Mouse (Mus musculus): ENCODE measurements around the gene Nodal.

The Nodal gene

DNA sequence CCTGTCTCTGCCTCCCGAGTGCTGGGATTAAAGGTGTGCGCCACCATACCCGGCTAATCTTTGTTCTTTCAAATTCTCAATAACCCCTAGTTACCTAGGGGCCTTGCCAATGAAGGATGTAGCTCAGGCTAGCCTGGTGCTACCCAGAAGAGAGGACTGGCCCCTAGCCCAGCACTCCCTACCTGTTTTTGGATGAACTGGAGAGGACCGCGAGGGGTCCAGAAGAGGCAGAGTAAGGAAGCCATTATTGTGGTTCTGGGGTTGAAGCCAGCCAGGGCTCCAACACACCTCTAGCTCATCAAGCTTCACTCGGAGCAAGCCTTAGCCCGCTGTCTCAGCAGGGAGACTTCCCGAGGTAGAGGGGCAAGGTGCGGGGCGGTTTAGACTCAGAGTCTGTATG lies at the start of gene Nodal:
Gene Nodal, plus strand, starts transcription at position 301 of the 400 bp plus-strand sequence.
- DNase-seq: no peak

DNA sequence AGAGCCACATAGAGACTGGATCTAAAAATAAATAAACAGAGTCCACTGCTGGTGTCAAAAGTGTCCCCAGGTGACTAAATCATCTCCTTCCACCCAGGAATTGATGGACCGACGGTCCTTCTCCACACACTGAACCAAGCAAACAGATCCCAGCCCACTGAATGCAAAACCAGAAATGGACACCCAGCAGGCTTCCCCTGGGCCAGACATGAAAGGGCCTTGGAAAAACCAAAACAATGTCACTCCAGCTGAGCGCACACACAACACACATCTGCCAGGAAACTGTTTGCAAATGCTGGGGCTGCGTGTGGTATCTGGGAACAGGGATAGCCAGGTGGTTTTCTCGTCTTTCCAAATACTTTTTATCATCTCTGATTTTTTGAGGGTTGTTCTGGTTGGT lies 48.0 kb upstream of the Nodal start:
- no peak for DNase-seq

DNA sequence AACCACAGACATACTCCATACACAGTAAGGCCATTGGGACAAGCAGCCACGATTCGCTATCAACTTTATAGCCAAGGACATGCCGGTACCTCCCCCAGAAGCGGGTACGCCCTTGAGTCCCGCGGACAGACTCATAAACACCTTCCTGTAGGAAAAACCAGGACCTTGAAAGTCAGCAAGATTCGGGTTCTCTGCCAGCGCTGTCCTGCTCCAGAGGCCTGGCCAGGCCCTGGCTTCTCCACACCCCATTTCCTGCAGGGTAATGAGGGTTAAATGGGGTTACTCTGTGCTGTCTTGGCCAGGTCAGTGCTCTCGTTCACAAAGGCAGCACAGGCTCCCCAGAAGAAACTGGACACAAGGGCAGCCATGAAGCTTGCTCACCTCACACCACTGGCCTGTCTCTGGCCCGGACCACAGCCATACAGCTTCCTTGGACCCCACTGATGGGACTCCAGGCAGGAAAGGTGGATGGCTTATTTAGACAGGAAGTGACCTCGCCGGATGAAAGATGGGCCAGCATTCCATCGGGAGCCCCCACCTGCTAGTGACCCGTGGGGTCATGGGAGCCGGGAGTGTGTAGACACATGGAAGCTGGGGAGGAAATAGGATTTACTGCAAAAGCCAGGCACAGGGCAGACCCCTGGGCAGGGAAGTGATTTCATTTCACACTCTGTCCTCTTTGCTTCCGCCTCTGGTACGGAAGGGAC lies 47.3 kb upstream of the Nodal start:
- no peak for DNase-seq

DNA sequence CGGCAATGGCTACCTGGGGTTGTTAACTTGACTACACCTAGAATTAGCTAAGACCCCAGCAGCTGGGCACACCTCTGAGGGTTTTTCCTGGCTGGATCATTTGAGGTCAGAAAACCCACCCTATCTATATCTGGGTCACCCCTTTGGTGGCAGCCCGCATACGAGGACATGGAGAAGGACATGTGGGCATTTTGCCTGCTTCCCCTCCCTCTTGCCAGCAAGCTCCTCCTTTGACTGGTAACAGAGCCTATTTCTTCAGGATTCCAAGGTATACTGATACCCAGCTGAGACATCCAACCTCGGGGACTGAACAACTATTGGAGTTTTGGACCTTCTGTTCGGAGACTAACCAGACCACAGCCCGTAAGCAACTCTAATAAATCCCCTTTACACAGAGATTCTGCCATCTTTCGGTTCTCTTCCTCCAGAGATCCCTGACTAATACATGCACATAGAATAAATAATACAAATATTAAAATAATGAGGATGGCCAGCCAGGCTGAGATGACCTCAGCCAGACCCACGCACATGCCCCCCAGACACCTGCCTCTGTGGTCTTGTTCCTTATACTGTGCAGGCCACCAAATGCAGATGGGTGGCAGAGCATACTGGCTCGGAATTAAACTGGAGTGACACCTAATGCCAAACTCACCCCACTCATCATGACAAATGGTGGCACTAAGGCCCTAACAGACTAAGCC lies 45.7 kb upstream of the Nodal start:
- no peak for DNase-seq

DNA sequence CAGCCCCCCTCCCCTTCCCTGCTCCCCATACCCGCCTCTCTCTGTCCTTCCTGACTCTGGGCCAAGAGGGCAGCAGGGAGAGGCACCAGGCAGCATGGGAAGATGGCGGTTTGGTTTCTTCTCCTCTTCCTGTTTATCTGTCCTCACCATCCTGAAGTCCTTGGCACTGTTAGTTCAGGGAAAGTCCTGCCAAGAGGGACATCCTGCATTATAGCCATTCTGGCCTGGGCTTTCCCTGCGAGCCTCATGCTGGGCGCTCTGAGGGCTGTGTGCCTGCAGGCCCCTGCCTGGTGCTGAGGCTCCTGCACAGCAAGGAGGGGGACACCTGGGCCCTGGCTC lies 45.2 kb upstream of the Nodal start:
- peak; percentile 62 for DNase-seq

DNA sequence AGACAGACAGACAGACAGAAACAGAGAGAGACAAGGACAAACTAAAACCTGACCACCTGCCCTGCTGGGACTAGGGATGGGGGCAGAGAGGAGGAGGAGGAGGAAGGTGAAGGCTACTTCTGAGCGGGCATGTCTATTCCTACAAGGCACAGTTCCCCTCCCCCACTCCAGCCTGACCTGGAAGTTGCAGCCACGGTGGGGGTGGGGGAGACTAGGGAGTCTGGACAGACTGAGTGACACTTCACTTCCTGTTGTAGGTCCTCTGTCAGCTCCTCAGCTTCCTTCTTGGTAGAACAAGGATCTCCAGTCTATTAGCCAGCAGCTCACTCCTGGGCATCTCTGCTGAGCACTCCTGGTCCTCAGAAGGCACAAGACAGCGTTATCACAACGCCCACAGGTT lies 43.7 kb upstream of the Nodal start:
- DNase-seq: no peak

DNA sequence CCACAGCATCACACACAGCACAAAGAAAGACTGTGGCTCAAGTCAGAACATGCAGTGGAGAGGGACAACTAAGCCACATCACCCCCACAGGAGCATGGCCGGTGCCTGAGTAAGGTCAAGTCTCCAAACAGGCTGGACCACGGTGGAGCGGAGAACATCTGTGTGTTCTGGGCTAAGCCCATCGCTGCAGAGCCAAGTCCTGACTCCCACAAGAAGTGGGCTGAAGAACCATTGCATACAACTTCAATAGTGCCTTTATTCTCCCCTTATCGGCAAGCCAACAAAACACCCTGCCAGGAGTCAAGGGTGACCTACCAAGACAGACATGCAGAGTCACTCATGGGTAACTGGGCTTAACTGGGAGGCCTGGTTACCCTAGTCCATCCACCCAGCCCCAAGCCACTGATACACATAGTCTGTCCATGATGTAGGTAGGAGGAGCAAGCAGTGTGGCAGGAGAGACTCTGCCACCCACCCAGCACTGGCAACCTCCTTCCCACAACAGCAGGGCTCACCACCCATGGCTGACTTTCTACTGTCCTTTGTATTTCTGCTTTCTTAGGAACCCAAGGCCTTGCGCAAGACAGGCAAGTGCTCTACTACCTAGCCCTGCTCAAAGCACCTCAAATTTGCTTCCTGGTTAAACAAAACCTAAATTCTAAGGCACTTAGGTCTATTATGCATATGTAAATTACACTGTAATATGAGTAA lies 42.8 kb upstream of the Nodal start:
- DNase-seq: no peak

DNA sequence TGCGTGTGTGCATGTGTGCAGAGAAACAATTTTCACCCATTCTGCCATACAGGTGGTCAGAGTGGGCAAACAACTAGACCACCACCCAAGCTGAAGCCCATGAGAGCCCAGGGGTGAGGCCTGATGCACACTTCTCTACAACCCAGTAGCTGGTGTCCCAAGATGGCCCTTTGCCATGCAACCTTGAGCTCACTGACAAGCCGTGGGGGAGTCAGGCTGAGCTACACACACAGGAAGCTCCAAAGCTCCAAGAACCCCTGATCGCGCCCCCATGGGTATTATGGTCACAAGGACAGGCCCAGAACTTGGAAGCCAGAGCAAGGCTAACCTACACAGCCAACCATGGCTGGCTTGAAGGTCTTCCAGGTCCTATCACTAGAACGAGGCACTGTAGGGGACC lies 39.7 kb upstream of the Nodal start:
- DNase-seq: no peak

DNA sequence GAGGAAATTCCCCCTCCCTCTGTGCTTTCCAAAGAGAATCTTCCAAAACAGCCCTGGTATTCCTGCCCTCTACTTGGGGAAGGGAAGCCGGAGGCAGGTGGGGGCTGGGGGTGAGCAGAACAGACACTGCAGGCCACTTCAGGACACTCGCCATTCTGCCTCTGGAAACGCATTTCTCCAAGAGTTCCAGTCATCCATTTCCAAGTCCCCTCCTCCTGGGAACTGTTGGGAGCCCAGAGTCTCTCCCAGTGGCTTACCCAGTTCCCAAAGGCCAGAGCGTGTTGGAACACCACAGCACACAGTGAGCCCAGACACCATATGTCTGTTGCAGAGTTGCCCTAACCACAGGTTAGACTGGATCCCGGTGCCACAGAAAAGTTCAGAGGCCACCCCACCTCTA lies 39.1 kb upstream of the Nodal start:
- DNase-seq: no peak

DNA sequence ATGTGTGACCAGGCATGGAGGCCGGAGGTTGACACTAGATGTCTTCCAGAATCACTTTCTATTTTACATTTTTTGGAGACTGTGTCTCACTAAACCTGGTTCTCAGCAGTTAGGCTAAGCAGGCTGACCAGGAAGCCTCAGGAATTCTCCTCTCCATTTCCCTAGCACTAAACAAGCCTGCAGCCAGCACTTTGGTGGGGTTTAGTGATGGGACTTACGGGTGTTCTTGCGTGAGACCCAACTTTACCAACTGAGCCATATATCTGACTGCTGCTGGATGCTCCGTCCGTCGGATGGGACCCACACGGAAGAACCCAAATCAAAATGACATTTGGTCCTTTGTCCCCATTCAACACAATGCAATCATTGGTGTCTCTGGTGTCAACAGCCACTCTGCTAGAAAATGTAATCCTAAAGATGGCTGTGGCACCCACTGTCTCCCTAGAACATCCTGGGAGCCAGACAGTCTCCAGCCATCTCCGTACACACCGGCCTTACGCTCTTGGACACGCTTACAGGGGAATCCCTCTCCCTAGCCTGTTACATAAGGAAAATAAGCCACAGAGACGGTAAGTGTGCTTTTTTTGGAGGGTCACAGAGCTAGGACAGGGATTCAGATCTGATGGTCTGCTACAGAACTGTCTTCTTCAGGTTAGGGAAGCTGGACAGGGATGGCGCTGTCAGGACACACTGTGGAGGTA lies 38.3 kb upstream of the Nodal start:
- no peak for DNase-seq

DNA sequence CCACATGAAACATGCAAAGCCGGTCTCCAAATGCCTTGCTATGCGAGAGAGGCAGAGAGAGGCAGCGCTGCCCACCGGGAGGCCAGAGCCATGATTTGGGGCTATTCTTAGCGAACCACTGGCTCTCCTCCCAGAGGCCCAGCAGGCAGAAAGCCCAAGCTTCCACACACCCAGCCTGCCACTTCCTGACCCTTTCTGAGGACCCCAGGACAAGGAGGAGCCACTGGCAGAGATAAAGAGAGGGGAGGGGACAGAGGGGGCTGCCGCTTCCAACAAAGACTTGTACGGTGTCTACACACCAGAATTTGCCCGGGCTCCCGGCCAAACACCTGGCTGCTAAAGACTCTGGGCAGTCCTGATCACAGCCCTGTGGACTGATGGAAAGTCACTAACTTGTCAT lies 37.6 kb upstream of the Nodal start:
- DNase-seq: no peak

DNA sequence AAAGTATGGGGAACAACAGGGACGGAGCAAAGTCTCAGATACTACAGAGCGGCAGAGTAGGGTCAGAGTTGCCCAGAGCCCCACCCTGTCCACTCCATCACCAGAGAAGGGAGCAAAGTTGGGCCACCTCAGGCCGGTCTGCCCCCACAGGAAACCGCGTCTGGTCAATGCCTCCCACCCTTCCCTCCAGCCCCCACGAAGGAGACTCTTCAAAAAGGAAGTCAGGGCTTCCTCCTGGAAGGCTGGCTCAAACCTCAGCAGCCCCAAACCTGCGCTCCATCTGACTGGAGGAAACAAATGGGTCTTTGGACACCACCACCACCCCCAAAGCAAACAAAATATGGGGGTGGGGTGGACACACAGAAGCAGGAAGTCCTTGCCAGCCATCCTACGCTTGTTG lies 35.9 kb upstream of the Nodal start:
- DNase-seq: no peak

DNA sequence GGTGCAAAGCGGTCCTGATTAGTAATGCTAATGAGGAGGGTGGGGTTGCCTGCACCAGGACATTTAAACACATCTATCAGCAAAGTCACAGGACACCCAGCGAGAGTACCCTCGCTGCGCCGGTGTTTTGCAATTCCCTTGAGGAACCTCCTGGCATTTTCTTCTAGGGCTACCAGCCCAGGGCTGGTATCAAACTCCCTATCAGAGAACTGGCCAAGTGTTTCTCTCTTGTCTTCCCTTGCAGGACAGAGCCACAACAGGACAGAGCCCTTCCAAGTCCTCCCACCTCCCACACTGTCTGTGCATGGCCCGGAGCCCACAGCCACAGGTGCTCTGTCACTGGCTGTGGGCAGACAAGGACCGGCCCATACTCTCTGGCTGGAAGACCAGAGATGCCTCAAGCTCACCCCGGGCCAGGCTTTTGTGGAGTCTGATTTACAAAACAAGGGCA lies 35.5 kb upstream of the Nodal start:
- DNase-seq: no peak

DNA sequence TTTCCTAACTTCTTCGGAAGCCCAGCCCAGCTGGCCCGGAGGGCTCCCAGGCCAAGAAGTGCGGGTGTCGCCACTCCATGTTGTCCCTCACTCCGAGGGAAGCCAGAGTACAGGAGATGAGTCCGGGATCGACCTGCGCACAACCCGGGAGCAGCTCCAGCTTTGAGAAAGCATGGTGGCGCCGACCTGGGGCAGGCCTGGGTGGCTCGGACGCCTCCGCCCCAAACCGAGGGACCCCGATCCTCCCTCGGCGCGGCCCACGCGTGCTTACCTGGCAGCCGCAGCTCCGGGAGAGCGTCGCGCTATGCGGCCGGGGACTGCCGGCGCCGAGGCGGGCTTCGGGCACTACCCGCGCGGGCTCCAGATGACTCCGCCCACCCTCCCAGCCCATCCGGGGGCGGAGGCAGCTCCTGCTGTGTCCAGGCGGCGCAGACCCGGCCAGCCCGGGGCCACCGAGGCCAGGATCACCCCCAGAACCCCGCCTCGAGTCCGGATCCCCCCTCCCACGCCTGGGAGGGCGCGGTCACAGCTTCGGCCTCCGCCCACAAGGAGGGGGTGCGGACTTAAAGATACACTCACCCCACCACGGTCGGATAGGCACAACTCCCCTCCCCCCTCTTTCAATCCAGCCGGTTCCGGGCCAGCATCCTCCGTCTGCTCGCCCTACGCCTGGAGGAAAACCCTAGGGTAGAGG lies 34.6 kb upstream of the Nodal start, which contains the start of gene Pald1:
Gene Pald1, minus strand, starts transcription at position 510 of the 694 bp plus-strand sequence.
- peak; percentile 48 for DNase-seq

DNA sequence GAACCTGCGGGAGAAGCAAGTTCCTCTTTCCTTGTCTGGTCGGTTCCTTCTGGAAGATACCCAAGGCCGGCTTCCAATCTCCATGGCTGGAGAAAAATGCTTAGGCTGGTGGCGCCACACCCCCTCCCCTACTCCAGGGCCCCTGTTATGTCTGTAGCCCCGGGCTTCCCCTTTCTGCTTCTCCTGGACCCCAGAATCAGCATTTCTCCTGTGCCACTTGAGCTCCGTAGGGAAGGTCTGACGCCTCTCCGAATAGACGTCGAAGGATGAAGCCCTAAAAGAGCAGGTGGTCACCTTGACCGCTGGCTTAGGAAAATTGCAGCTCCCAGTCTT lies 34.1 kb upstream of the Nodal start:
- DNase-seq: no peak

DNA sequence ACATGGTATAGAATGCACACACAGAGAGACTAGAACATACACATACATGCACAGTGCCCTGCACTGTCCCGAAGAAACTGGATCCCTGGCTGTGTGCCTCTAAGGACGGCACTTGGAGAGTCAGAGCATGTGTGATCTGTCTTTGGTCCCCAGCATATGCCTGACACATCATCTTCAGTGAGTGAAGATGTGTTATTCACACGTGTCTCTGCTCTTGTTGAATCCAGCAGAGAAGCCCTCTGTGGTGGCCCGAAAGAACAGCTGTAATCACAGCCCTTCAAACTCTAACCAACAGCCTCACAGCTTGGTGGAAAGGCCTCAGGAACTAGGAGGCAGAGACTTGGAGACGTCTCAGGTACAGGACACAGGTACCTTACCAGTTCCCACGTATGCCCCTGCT lies 32.6 kb upstream of the Nodal start:
- DNase-seq: no peak

DNA sequence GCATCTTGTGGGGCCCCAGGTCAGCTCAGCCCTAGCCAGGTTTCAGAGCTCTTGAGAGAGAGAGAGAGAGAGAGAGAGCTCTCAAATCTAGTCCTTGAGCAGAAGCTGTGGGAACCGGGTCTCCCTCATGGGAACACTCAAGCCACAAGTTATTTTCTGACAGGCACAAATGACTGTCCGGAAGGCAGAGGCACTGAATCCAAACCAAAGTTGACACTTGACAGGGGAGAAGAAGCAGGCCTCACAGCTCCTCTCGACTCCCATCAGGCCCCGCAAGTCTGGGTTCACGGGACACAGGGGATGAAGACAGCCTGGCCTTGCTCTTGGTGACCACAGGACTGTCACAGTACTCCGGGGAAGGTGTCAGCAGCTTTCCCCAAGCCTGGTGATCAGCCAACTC lies 31.5 kb upstream of the Nodal start:
- no peak for DNase-seq

DNA sequence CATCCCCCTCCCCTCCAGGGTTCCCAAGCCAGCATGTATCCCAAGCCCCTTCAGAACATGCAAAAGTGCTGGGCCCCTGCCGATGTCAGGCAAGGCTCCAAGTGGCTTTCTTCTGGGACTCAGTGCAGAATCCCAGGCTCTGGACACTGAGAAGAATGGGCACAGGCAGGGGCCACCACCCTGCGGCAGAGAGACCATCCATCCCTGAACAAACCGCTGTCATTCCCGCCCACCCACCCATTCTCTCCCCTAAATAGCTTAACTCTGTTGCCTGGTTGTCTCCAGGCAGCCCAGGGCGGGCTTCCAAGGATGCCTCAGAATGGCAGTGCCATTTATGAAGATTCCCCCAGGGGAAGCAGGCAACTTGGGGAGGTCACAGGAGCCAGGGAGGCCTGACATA lies 28.8 kb upstream of the Nodal start:
- no peak for DNase-seq

DNA sequence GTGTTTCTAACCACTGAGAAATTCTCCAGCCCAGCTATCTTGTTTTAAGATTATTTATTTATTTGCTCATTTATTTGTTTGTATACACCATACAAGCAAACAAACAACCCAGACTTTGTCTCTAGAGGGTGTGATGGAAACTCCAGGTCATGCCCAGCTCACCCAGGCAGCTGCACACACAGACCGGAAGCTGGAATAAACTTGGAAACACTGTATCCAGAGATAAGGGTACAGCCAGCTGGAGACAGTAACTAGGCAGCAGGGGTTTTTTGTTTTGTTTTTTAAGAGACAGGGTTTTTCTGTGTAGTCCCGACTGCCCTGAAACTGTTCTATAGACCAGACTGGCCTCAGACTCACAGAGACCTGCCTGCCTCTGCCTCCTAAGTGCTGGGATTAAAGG lies 27.6 kb upstream of the Nodal start:
- no peak for DNase-seq

DNA sequence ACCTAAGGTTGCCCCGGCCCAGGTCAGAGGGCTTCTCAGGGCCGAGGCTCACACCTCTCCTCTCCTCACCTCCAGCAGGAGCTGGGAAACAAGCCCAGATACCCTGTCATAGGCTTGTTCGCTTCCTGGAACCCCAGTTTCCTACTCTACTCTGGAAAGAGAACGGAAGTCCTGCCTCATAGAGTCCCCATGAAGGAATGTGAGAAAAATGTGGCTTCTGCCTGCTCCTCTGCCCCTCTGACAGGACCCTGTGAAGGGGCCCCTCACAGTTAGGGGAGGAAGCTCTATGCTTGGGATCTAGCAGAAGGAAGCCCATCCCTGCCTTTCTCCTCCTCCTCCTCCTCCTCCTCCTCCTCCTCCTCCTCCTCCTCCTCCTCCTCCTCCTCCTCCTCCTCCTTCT lies 25.2 kb upstream of the Nodal start:
- no peak for DNase-seq

DNA sequence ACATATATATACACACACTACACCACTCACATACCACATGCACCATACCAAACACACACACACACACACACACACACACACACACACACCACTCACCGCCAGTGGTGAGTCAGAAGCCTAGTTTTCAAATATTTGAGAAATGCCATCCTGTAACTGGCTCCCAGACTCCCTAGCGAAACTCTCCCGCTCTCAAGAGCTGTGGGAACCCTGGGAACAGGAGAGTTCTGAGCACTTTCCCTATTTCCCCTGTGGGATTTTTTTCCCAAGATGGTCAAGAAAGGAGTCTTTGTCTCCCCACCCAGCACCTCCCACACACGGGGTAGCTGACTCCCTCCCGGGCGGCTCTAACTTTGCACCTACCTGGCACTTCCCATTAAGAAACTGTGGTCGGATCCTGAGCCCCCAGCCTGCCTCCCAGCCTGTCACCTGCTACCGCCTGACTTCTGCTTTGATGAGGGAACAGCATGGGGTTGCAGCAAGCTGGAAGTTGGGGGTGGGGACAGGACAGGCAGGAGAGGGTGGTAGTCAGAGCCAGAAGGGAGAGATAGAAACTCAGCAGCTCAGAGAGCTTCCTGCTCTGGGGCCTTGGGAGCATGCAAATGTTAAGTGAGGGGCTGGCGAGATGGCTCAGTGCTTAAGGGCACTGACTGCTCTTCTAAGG lies 23.2 kb upstream of the Nodal start:
- DNase-seq: no peak

DNA sequence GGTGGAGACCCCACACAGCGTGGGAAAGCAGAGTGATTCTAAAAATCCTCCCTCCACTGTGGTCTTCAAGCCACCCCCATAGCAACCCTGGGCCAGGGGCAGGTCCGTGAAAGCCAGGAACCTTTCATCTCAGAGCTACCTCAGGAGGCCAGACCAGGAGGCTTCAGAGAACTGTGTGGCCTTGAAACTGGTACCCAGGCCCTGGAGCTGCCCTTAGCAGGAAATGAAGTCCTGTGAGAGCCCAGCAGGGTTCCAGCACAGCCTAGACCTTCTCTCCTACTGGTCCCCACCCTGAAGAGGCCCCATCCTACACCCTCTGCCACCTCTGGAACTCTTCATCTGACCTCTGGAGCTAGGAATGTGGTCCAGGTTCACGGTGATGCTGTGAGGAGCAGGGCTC lies 19.6 kb upstream of the Nodal start:
- DNase-seq: no peak

All from cerebellum, adult 8-10 months (tissue).